Mouse (Mus musculus) hindbrain, postnatal 0 days (tissue): ENCODE measurements around the gene Il27ra. TPM values are rescaled to one million over a fixed set of nuclear protein-coding genes. Genes with fewer than 3 reads are reported as not detected.

ENCODE experiments used
- ATAC-seq: fragments of 200-750 bp; cut with Nextera tagmentation; 2 replicates; pipeline ENCODE4 v1.8.0; 2017; ENCODE audit warnings: mild to moderate bottlenecking, moderate TSS enrichment, moderate library complexity
- DNase-seq: peaks from one replicate; pipeline ENCODE4 v3.0.0-alpha.2; 2015; ENCODE audit warnings: low spot score
- H3K27ac ChIP-seq: fragments of 300-500 bp; sonication (generic); 2 replicates; pipeline ENCODE4 v1.5.1; 2014; ENCODE audit warnings: mild to moderate bottlenecking
- H3K27me3 ChIP-seq: fragments of 300-500 bp; sonication (generic); 2 replicates; pipeline ENCODE4 v1.6.1; 2014; ENCODE audit warnings: low read length, mixed read lengths; ENCODE audit not compliant: insufficient read depth
- H3K36me3 ChIP-seq: fragments of 300-500 bp; sonication (generic); 2 replicates; pipeline ENCODE4 v1.6.1; 2014; ENCODE audit warnings: low read length, mixed read lengths; ENCODE audit not compliant: insufficient read depth
- H3K4me1 ChIP-seq: fragments of 300-500 bp; sonication (generic); 2 replicates; pipeline ENCODE4 v1.6.1; 2014; ENCODE audit warnings: antibody characterized with exemption, low read length, mixed read lengths; ENCODE audit not compliant: insufficient read depth
- H3K4me2 ChIP-seq: fragments of 300-500 bp; sonication (generic); 2 replicates; pipeline ENCODE4 v1.6.1; 2014; ENCODE audit warnings: low read depth, mild to moderate bottlenecking, low read length, moderate library complexity, mixed read lengths
- H3K4me3 ChIP-seq: fragments of 300-500 bp; sonication (generic); 2 replicates; pipeline ENCODE4 v1.5.1; 2014; ENCODE audit warnings: low read length
- H3K9ac ChIP-seq: fragments of 300-500 bp; sonication (generic); replicated peaks from 2 replicates; pipeline ENCODE4 v1.6.1; 2014; ENCODE audit warnings: mild to moderate bottlenecking, low read length, moderate library complexity, mixed read lengths
- H3K9me3 ChIP-seq: fragments of 300-500 bp; sonication (generic); 2 replicates; pipeline ENCODE4 v1.6.1; 2016; ENCODE audit warnings: low read length, mixed read lengths
- CTCF ChIP-seq: IDR thresholded peaks from 2 replicates; pipeline ENCODE4 v1.5.1; 2016; ENCODE audit warnings: antibody characterized with exemption, control low read depth, low read depth
- WGBS: fragments of 180-500 bp; shearing (Covaris S2); extraction: QIAGEN DNeasy Blood & Tissue Kit; methylation state at CpG from one replicate; pipeline ENCODE4 v1.1.7; 2014; 5-methylcytosine and 5-hydroxymethylcytosine counted together
- polyA plus RNA-seq: library from polyadenylated mRNA; unstranded; fragments of >200 nt; fragmentation: Nextera tagmentation; extraction: Ambion mirVana; gene quantifications from 2 replicates; pipeline ENCODE4 v1.2.1, GENCODE M21; 2015
- total RNA-seq: library from RNA; depleted of rRNA; stranded (reverse); fragments of >200 nt; gene quantifications from 2 replicates; pipeline ENCODE4 v1.2.3, GENCODE M21; 2014

Il27ra gene
- total and polyA plus RNA-seq, 2 experiments from 2014 or later, result 0.29 to 0.47 TPM

GRCm38 (mm10) chr8:84057827-84058226 lies 15.4 kb upstream of the Il27ra start:
- ATAC-seq (no peak), DNase-seq (no peak)
- Histone ChIP-seq H3K27ac (no peak overlapping the region), H3K27me3 (no peaks in the 10 kb centered on the region), H3K4me1 (no peaks in the 10 kb centered on the region), H3K36me3 (no peaks in the 10 kb centered on the region), H3K4me3 (no peak overlapping the region), H3K4me2 (no peak overlapping the region), H3K9ac (no peak overlapping the region), H3K9me3 (no peaks in the 10 kb centered on the region)
- no peak for TF ChIP-seq CTCF
- WGBS, result 90% methylated on average over 1 of the region's 1 CpGs

DNA sequence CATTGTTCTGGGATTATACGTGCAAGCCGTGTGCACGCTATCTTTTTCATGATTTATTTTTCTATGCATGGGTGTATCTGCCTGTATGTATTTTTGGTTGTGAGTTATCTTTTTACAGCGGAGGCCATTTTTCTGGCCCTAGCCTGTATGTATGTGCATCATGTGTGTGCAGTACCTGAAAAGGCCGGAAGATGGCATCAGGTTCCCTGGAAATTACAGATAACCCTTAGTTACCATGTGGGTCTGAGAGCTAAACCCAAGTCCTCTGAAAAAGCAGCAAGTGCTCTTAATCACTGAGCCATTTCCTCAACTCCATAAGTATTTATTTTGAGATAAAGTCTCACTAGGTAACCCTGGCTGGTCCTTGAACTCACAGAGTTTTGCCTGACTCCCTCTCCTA lies 10.8 kb upstream of the Il27ra start:
- no peaks in the 10 kb centered on the region for H3K27me3 ChIP-seq
- no peaks in the 10 kb centered on the region for H3K4me1 ChIP-seq
- no peaks in the 10 kb centered on the region for H3K36me3 ChIP-seq
- no peaks in the 10 kb centered on the region for H3K9me3 ChIP-seq
- no peak for DNase-seq
- WGBS, result 95% methylated on average over 5 of the region's 5 CpGs
- no peak for ATAC-seq
- H3K27ac ChIP-seq, result no peak overlapping the region
- H3K4me2 ChIP-seq, result no peak overlapping the region
- H3K9ac ChIP-seq, result no peak overlapping the region
- H3K4me3 ChIP-seq, result no peak overlapping the region
- TF ChIP-seq CTCF, result no peak

DNA sequence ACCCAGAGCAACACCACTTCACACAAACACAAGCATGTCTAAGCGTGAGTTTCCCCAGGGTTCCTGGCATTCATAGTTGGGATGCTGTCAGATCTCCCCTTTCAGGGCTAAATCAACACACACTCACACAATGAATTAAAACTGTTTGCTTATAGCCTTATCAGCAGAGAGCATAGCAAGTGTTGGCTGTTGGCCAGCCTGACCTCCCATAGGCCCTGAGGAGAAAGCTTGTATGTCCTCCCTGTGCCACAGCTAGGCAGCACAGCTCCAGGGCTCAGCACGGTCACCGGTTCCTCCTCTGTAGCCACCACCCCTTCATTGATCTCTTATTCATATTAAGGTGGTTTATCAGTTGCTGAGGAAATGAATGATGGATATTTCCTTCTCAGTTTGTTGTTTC lies 10.4 kb upstream of the Il27ra start:
- H3K27me3 ChIP-seq, result no peaks in the 10 kb centered on the region
- no peaks in the 10 kb centered on the region for H3K36me3 ChIP-seq
- ATAC-seq, result no peak
- DNase-seq, result no peak
- no peak overlapping the region for H3K9ac ChIP-seq
- TF ChIP-seq CTCF, result no peak
- no peak overlapping the region for H3K4me2 ChIP-seq
- no peak overlapping the region for H3K27ac ChIP-seq
- WGBS, result 65% methylated on average over 3 of the region's 3 CpGs
- no peak overlapping the region for H3K4me3 ChIP-seq
- H3K4me1 ChIP-seq, result no peaks in the 10 kb centered on the region
- no peaks in the 10 kb centered on the region for H3K9me3 ChIP-seq

DNA sequence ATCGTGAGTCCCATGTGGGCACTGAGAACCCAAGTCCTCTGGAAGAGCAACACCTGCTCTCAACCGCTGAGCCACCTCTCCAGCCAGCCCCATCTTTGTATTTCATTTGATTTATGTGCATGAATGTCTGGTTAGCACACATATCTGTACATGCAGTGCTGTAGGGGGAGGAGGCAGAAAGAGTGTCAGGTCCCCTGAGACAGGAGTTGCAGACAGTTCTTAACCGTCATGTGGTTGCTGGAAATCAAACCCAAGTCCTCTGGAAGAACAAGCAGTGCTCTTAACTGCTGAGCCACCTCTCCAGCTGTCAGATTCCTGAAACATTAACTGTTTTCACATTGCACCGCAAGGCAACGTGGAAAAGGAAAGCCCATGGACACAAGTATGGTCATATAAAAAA lies 5.8 kb upstream of the Il27ra start:
- H3K27ac ChIP-seq, result no peak overlapping the region
- H3K4me1 ChIP-seq, result no peaks in the 10 kb centered on the region
- peaks cover 22% of the 10 kb centered on the region for H3K27me3 ChIP-seq
- H3K4me3 ChIP-seq, result no peak overlapping the region
- no peak overlapping the region for H3K4me2 ChIP-seq
- no peaks in the 10 kb centered on the region for H3K36me3 ChIP-seq
- H3K9ac ChIP-seq, result no peak overlapping the region
- WGBS, result 75% methylated on average over 5 of the region's 5 CpGs
- TF ChIP-seq CTCF, result no peak
- H3K9me3 ChIP-seq, result no peaks in the 10 kb centered on the region
- no peak for DNase-seq
- ATAC-seq, result no peak

GRCm38 (mm10) chr8:84046505-84046904 lies 4.1 kb upstream of the Il27ra start:
- H3K4me3 ChIP-seq, result no peak overlapping the region
- H3K9me3 ChIP-seq, result no peaks in the 10 kb centered on the region
- peaks cover 7% of the 10 kb centered on the region; the same call in 1 of the 2 replicates for H3K4me1 ChIP-seq
- no peak overlapping the region for H3K27ac ChIP-seq
- no peaks in the 10 kb centered on the region for H3K36me3 ChIP-seq
- DNase-seq, result no peak
- no peak overlapping the region for H3K4me2 ChIP-seq
- 84% methylated on average over 3 of the region's 3 CpGs for WGBS
- H3K27me3 ChIP-seq, result peaks cover 30% of the 10 kb centered on the region
- TF ChIP-seq CTCF, result no peak
- no peak for ATAC-seq
- H3K9ac ChIP-seq, result no peak overlapping the region

GRCm38 (mm10) chr8:84044900-84045299 lies 2.5 kb upstream of the Il27ra start, which contains the start of gene Rln3:
Gene Rln3, minus strand, starts transcription at chr8:84045000.
- no peak for TF ChIP-seq CTCF
- H3K4me3 ChIP-seq, result no peak within 1 kb of the TSS
- ATAC-seq (no peak), DNase-seq (no peak)
- H3K27ac ChIP-seq, result no peak within 1 kb of the TSS
- H3K27me3 ChIP-seq, result peaks cover 30% of the 10 kb centered on the region
- H3K4me2 ChIP-seq, result no peak within 1 kb of the TSS
- H3K9ac ChIP-seq, result no peak within 1 kb of the TSS
- H3K36me3 ChIP-seq, result no peaks in the 10 kb centered on the region
- H3K4me1 ChIP-seq, result peaks cover 7% of the 10 kb centered on the region; the same call in 1 of the 2 replicates
- no peaks in the 10 kb centered on the region for H3K9me3 ChIP-seq
- WGBS, result 18% methylated on average over 9 of the region's 9 CpGs

GRCm38 (mm10) chr8:84044103-84044502 lies 1.7 kb upstream of the Il27ra start:
- WGBS, result 15% methylated on average over 7 of the region's 7 CpGs
- no peak for TF ChIP-seq CTCF

More at GRCm38 (mm10) chr8:84044103-84044502, 1.7 kb upstream of the Il27ra start:
- no peaks in the 10 kb centered on the region for H3K9me3 ChIP-seq
- H3K27me3 ChIP-seq, result peaks cover 30% of the 10 kb centered on the region
- peaks cover 7% of the 10 kb centered on the region; the same call in 1 of the 2 replicates for H3K4me1 ChIP-seq
- H3K9ac ChIP-seq, result no peak overlapping the region
- no peak for ATAC-seq
- no peak overlapping the region for H3K4me3 ChIP-seq
- no peaks in the 10 kb centered on the region for H3K36me3 ChIP-seq
- no peak for DNase-seq
- H3K4me2 ChIP-seq, result no peak overlapping the region
- no peak overlapping the region for H3K27ac ChIP-seq
